Mouse (Mus musculus) liver, embryonic 15.5 days (tissue): Measurements from ENCODE around the gene Sez6l. TPM values are rescaled to one million over a fixed set of nuclear protein-coding genes. Genes with fewer than 3 reads are reported as not detected.

ENCODE experiments used
- ATAC-seq: fragments of 200-750 bp; cut with Nextera tagmentation; 2 replicates; pipeline ENCODE4 v1.8.0; 2017; ENCODE audit warnings: moderate number of reproducible peaks, mild to moderate bottlenecking, moderate library complexity; ENCODE audit not compliant: insufficient read depth
- H3K27ac ChIP-seq: fragments of 300-500 bp; sonication (generic); replicated peaks from 2 replicates; pipeline ENCODE4 v1.5.1; 2015; ENCODE audit warnings: mild to moderate bottlenecking, inconsistent platforms
- H3K27me3 ChIP-seq: fragments of 300-500 bp; sonication (generic); 2 replicates; pipeline ENCODE4 v1.6.1; 2015; ENCODE audit warnings: mild to moderate bottlenecking, inconsistent platforms
- H3K36me3 ChIP-seq: fragments of 300-500 bp; sonication (generic); replicated peaks from 2 replicates; pipeline ENCODE4 v1.6.1; 2015; ENCODE audit warnings: moderate library complexity, mild to moderate bottlenecking, inconsistent platforms
- H3K4me1 ChIP-seq: fragments of 300-500 bp; sonication (generic); replicated peaks from 2 replicates; pipeline ENCODE4 v1.6.1; 2015; ENCODE audit warnings: inconsistent platforms
- H3K4me2 ChIP-seq: fragments of 300-500 bp; sonication (generic); 2 replicates; pipeline ENCODE4 v1.6.1; 2015; ENCODE audit warnings: moderate library complexity, mild to moderate bottlenecking, inconsistent platforms
- H3K4me3 ChIP-seq: fragments of 300-500 bp; sonication (generic); replicated peaks from 2 replicates; pipeline ENCODE4 v1.5.1; 2015; ENCODE audit warnings: mild to moderate bottlenecking, inconsistent platforms
- H3K9ac ChIP-seq: fragments of 300-500 bp; sonication (generic); 2 replicates; pipeline ENCODE4 v1.6.1; 2015; ENCODE audit warnings: moderate library complexity, mild to moderate bottlenecking, inconsistent platforms
- H3K9me3 ChIP-seq: fragments of 300-500 bp; sonication (generic); replicated peaks from 2 replicates; pipeline ENCODE4 v1.6.1; 2016; ENCODE audit warnings: inconsistent platforms
- WGBS: fragments of 180-500 bp; shearing (Covaris S2); methylation state at CpG from one replicate; pipeline ENCODE4 v1.1.7; 2015; ENCODE audit warnings: mixed read lengths; ENCODE audit not compliant: insufficient replicate concordance; 5-methylcytosine and 5-hydroxymethylcytosine counted together
- polyA plus RNA-seq: library from polyadenylated mRNA; unstranded; fragments of >200 nt; fragmentation: Nextera tagmentation; extraction: Ambion mirVana; gene quantifications from 2 replicates; pipeline ENCODE4 v1.2.1, GENCODE M21; 2015

Sez6l gene
- 0.05 and 0.07 TPM in 2 replicates for polyA plus RNA-seq

- ATAC-seq, result no peak
- H3K9ac ChIP-seq, result no peak within 1 kb of the TSS
- H3K4me3 ChIP-seq, result no peak within 1 kb of the TSS
- H3K4me1 ChIP-seq, result no peaks in the 10 kb centered on the region
- no peaks in the 10 kb centered on the region for H3K9me3 ChIP-seq
- H3K27ac ChIP-seq, result no peak within 1 kb of the TSS
- no peaks in the 10 kb centered on the region for H3K36me3 ChIP-seq
- H3K4me2 ChIP-seq, result no peak within 1 kb of the TSS
- WGBS, result 1% methylated on average over 50 of the region's 50 CpGs
- peaks cover 59% of the 10 kb centered on the region for H3K27me3 ChIP-seq
Measured at GRCm38 (mm10) chr5:112576993-112577670, at the start of gene Sez6l. Gene Sez6l, minus strand, starts transcription at chr5:112577185.

GRCm38 (mm10) chr5:112625555-112626160 lies 48.7 kb upstream of the Sez6l start:
- no peak for ATAC-seq
- Histone ChIP-seq H3K4me1 (no peaks in the 10 kb centered on the region), H3K36me3 (no peaks in the 10 kb centered on the region), H3K4me3 (no peak overlapping the region), H3K27ac (no peak overlapping the region), H3K27me3 (no peaks in the 10 kb centered on the region), H3K9ac (no peak overlapping the region), H3K4me2 (no peak overlapping the region), H3K9me3 (no peaks in the 10 kb centered on the region)
- 35% methylated on average over 31 of the region's 31 CpGs for WGBS

GRCm38 (mm10) chr5:112622946-112623345 lies 46.0 kb upstream of the Sez6l start:
- Histone ChIP-seq H3K4me1 (no peaks in the 10 kb centered on the region), H3K9ac (no peak overlapping the region), H3K9me3 (no peaks in the 10 kb centered on the region), H3K4me3 (no peak overlapping the region), H3K36me3 (no peaks in the 10 kb centered on the region), H3K27me3 (no peaks in the 10 kb centered on the region), H3K27ac (no peak overlapping the region), H3K4me2 (no peak overlapping the region)
- 35% methylated on average over 2 of the region's 2 CpGs for WGBS
- no peak for ATAC-seq

GRCm38 (mm10) chr5:112620256-112620655 lies 43.3 kb upstream of the Sez6l start:
- H3K9ac ChIP-seq, result no peak overlapping the region
- no peak overlapping the region for H3K4me3 ChIP-seq
- H3K27me3 ChIP-seq, result no peaks in the 10 kb centered on the region
- H3K36me3 ChIP-seq, result no peaks in the 10 kb centered on the region
- ATAC-seq, result no peak
- no peak overlapping the region for H3K4me2 ChIP-seq
- 31% methylated on average over 3 of the region's 3 CpGs for WGBS
- no peak overlapping the region for H3K27ac ChIP-seq
- no peaks in the 10 kb centered on the region for H3K9me3 ChIP-seq
- H3K4me1 ChIP-seq, result no peaks in the 10 kb centered on the region

GRCm38 (mm10) chr5:112619344-112619743 lies 42.4 kb upstream of the Sez6l start:
- H3K9me3 ChIP-seq, result no peaks in the 10 kb centered on the region
- no peaks in the 10 kb centered on the region for H3K36me3 ChIP-seq
- H3K4me2 ChIP-seq, result no peak overlapping the region
- no peak overlapping the region for H3K27ac ChIP-seq
- WGBS, result 68% methylated on average over 3 of the region's 3 CpGs
- H3K9ac ChIP-seq, result no peak overlapping the region
- no peaks in the 10 kb centered on the region for H3K4me1 ChIP-seq
- ATAC-seq, result no peak
- H3K4me3 ChIP-seq, result no peak overlapping the region
- no peaks in the 10 kb centered on the region for H3K27me3 ChIP-seq

- no peak overlapping the region for H3K27ac ChIP-seq
- WGBS, result 65% methylated on average over 16 of the region's 16 CpGs
Measured at GRCm38 (mm10) chr5:112617602-112618247, 40.7 kb upstream of the Sez6l start.

DNA sequence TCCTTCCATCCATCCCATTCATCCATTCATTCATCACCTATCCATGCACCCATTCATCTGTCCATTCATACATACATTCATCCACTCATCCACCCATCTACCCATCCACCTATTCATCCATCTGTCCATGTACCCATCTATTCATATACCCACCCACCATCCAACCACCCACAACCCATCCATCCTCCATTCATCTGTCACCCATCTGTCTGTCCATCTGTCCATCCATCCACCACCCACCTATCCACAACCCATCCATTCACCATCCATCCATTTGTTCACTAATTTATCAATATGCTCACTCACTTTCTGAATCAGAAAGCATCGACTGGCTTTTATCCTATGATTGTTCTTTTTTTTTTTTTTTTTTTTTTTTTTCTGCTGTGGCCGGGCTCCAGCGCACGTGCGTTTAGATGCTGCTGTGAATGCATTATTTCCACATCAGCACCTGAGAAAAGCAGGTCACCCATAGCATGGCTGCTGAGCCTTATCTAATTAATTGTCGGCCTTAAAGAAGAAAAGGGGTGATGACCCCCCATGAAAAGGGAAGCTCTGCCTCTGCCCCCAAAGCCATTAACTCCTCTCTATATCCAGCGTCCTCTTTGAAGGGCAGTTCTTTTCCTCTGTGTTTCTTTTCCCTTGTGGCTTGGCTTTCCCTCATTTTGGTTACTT lies 39.1 kb upstream of the Sez6l start:
- Histone ChIP-seq H3K36me3 (no peaks in the 10 kb centered on the region), H3K27me3 (no peaks in the 10 kb centered on the region), H3K4me3 (no peak overlapping the region), H3K9me3 (no peaks in the 10 kb centered on the region), H3K4me1 (no peaks in the 10 kb centered on the region), H3K9ac (no peak overlapping the region), H3K4me2 (no peak overlapping the region), H3K27ac (no peak overlapping the region)
- no peak for ATAC-seq
- WGBS, result 66% methylated on average over 7 of the region's 7 CpGs

More at GRCm38 (mm10) chr5:112617602-112618247, 40.7 kb upstream of the Sez6l start:
- Histone ChIP-seq H3K4me3 (no peak overlapping the region), H3K36me3 (no peaks in the 10 kb centered on the region), H3K4me1 (no peaks in the 10 kb centered on the region), H3K9ac (no peak overlapping the region), H3K9me3 (no peaks in the 10 kb centered on the region), H3K27me3 (no peaks in the 10 kb centered on the region), H3K4me2 (no peak overlapping the region)
- no peak for ATAC-seq

DNA sequence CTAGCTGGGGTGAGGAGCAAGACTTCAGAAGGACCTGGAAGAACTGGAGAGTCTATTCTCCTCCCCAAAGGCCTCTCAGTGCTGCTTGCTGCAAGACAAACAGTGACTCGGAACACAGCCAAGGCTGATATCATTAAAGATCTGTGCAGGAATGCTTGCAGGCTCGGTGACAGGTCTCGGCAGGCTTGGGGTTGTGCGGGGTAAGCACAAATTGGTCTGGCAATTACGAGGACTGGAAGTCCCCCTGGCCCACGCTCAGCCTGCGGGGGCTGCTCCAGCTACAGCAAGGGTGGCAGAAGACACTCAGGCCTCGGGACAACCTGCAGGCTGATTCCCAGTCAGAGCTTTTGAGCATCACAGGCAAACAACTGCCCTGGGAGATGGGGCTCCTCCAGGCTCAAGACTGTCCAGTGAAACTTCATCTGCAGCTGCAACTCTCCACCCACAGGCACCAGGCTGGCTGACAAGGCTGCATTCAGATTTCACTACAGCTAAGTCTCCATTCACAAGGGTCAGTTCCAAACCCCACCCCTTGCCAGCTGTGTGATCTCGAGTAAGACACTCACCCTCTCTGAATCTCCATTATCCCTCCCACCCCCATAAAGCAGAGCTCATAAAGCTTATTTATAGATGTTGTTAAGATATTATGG lies 31.0 kb upstream of the Sez6l start:
- ATAC-seq, result no peak
- H3K27ac ChIP-seq, result no peak overlapping the region
- H3K9ac ChIP-seq, result no peak overlapping the region
- WGBS, result 39% methylated on average over 9 of the region's 9 CpGs
- no peaks in the 10 kb centered on the region for H3K27me3 ChIP-seq
- H3K9me3 ChIP-seq, result no peaks in the 10 kb centered on the region
- H3K36me3 ChIP-seq, result no peaks in the 10 kb centered on the region
- H3K4me1 ChIP-seq, result no peaks in the 10 kb centered on the region
- no peak overlapping the region for H3K4me2 ChIP-seq
- H3K4me3 ChIP-seq, result no peak overlapping the region

DNA sequence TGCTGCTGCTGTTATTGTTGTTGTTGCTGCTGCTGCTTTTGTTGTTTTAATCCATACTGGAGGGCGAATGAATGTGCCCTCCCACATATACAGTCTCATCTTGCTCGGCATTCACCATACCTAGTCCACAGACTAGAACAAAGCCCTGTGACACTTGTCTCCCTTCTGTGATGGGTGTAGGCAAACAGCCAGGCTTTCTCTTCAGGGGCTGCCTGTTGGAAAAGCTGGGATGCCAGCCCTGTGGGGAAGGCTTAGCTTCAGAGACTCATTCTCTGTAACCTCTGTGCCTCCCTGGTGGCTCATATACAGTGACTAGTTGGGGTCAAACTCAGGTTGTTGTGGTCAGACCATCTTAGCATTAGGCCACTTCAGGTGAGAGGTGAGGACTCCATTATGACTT lies 30.1 kb upstream of the Sez6l start:
- no peaks in the 10 kb centered on the region for H3K4me1 ChIP-seq
- no peak overlapping the region for H3K4me2 ChIP-seq
- no peaks in the 10 kb centered on the region for H3K27me3 ChIP-seq
- H3K9ac ChIP-seq, result no peak overlapping the region
- no peak overlapping the region for H3K4me3 ChIP-seq
- no peaks in the 10 kb centered on the region for H3K9me3 ChIP-seq
- no peak for ATAC-seq
- H3K36me3 ChIP-seq, result no peaks in the 10 kb centered on the region
- H3K27ac ChIP-seq, result no peak overlapping the region
- 44% methylated on average over 2 of the region's 2 CpGs for WGBS

DNA sequence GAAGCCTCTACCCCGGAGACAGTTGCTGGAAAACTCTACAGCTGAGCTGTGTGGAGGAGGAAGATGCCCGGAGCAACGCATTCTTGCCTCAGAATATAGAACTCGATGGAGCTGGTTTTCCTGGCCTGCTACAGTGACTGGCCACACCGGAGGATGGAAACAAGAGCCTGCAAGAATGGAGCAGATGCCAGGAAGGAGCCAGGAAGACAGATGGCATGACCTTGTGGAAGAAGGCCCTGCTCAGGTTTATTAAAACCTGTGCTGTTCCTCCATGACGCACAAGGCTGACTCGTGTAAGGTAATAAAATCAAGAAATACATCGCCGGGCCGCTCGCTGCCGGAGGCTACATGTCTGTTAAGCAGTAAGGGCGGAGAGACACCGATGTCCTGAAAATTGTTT lies 28.4 kb upstream of the Sez6l start:
- Histone ChIP-seq H3K27ac (no peak overlapping the region), H3K4me2 (no peak overlapping the region), H3K4me3 (no peak overlapping the region), H3K27me3 (no peaks in the 10 kb centered on the region), H3K36me3 (no peaks in the 10 kb centered on the region), H3K9me3 (no peaks in the 10 kb centered on the region), H3K4me1 (no peaks in the 10 kb centered on the region), H3K9ac (no peak overlapping the region)
- no peak for ATAC-seq
- 73% methylated on average over 14 of the region's 14 CpGs for WGBS

- H3K27me3 ChIP-seq, result no peaks in the 10 kb centered on the region
- H3K36me3 ChIP-seq, result no peaks in the 10 kb centered on the region
- ATAC-seq, result no peak
- H3K27ac ChIP-seq, result no peak overlapping the region
- H3K4me2 ChIP-seq, result no peak overlapping the region
- 59% methylated on average over 1 of the region's 1 CpGs for WGBS
- H3K9ac ChIP-seq, result no peak overlapping the region
- H3K9me3 ChIP-seq, result no peaks in the 10 kb centered on the region
- no peaks in the 10 kb centered on the region for H3K4me1 ChIP-seq
- H3K4me3 ChIP-seq, result no peak overlapping the region
Measured at GRCm38 (mm10) chr5:112604251-112604650, 27.3 kb upstream of the Sez6l start.
